ENCODE assay signal across 8 mouse cellular contexts in genomic region chr3:108085721-108086469, GRCm38 (mm10). TPM values are rescaled to one million over a fixed set of nuclear protein-coding genes. Genes with fewer than 3 reads are reported as not detected.
DNase-seq lines count a peak whose midpoint lies in the region; ATAC-seq and TF ChIP-seq lines count a peak whose summit lies in the region.

No protein-coding gene starts in this region.

- H3K9me3 ChIP-seq in G1E (replicated peaks), result no peaks in the 10 kb centered on the region
- H3K9me3 ChIP-seq in forebrain, embryonic 13.5 days (replicated peaks), result no peaks in the 10 kb centered on the region
- H3K9me3 ChIP-seq in lung, embryonic 16.5 days (ENCODE audit: control insufficient read depth, low read length), result no peaks in the 10 kb centered on the region

- no peak for ATAC-seq in G1E (ENCODE audit: extremely low read depth, insufficient number of reproducible peaks, low FRiP score, poor library complexity, severe bottlenecking)
- peak; percentile 60 for ATAC-seq in forebrain, embryonic 13.5 days
- ATAC-seq in lung, embryonic 16.5 days (ENCODE audit: low read depth), result peak; percentile 87
- ATAC-seq in monocyte, adult 5-6 weeks (replicated peaks; ENCODE audit: insufficient number of reproducible peaks, low FRiP score, low TSS enrichment, poor library complexity, severe bottlenecking), result no peak

- peak overlapping the region; percentile 95 for H3K4me2 ChIP-seq in forebrain, embryonic 13.5 days
- peak overlapping the region; percentile 99 for H3K4me2 ChIP-seq in lung, embryonic 16.5 days (ENCODE audit: low read depth, low read length)

- H3K9ac ChIP-seq in forebrain, embryonic 13.5 days, result peak overlapping the region; percentile 81
- peak overlapping the region; percentile 77 for H3K9ac ChIP-seq in lung, embryonic 16.5 days (ENCODE audit: low read length)

- TF ChIP-seq CTCF in G1E (IDR thresholded peaks at IDR 0.05; ENCODE audit: low read depth, low read length), result no peak
- no peak for TF ChIP-seq CTCF in brain, embryonic 14.5 days (IDR thresholded peaks at IDR 0.05; ENCODE audit: borderline replicate concordance, extremely low read depth, insufficient read depth, insufficient read length)

- peaks cover 75% of the 10 kb centered on the region for H3K4me1 ChIP-seq in G1E (ENCODE audit: insufficient read depth, low read depth, low read length)
- H3K4me1 ChIP-seq in forebrain, embryonic 13.5 days, result peaks cover 53% of the 10 kb centered on the region
- H3K4me1 ChIP-seq in lung, embryonic 16.5 days (replicated peaks; ENCODE audit: control insufficient read depth, insufficient read depth, low read length), result peaks cover 37% of the 10 kb centered on the region

- peak overlapping the region; percentile 95 for H3K4me3 ChIP-seq in G1E (ENCODE audit: low read depth, low read length)
- peak overlapping the region; percentile 55 for H3K4me3 ChIP-seq in forebrain, embryonic 13.5 days
- H3K4me3 ChIP-seq in lung, embryonic 16.5 days (ENCODE audit: low read length), result peak overlapping the region; percentile 70

- intact Hi-C loops in heart, postnatal 36 days (cut with DNase I), result loop anchor here (2.0 to 5.0 kb wide), 2 partner anchors 59 to 116 kb away; partner anchors contain the start of gene Cyb561d1

- H3K36me3 ChIP-seq in G1E (replicated peaks), result peaks cover 68% of the 10 kb centered on the region
- 0 out of 2 replicates have a peak, but pooled peaks cover 2% of the 10 kb centered on the region for H3K36me3 ChIP-seq in forebrain, embryonic 13.5 days (ENCODE audit: poor library complexity, severe bottlenecking)
- H3K36me3 ChIP-seq in lung, embryonic 16.5 days (ENCODE audit: control insufficient read depth, insufficient read depth, low read length), result no peaks in the 10 kb centered on the region

- WGBS in forebrain, embryonic 13.5 days, result under 1% methylated on average over 31 of the region's 31 CpGs
- under 1% methylated on average over 31 of the region's 31 CpGs for WGBS in large intestine, adult 2 months
- WGBS in lung, embryonic 16.5 days, result under 1% methylated on average over 31 of the region's 31 CpGs

- no peak for DNase-seq in G1E (ENCODE audit: low spot score)
- DNase-seq in brain, embryonic 14.5 days (ENCODE audit: low read depth), result peak; percentile 71
- peak; percentile 84 for DNase-seq in heart, postnatal 36 days
- peak; percentile 60 for DNase-seq in large intestine, adult 2 months (ENCODE audit: low read depth, low spot score)
- DNase-seq in ovary, postnatal 10 days (ENCODE audit: low spot score), result peak; percentile 53

- no peak for TF ChIP-seq POLR2A in brain, embryonic 14.5 days (IDR thresholded peaks at IDR 0.05; ENCODE audit: borderline replicate concordance, extremely low read depth, insufficient read depth, insufficient read length, poor library complexity, severe bottlenecking)

- H3K27me3 ChIP-seq in G1E (ENCODE audit: insufficient read depth, low read length), result no peaks in the 10 kb centered on the region
- H3K27me3 ChIP-seq in forebrain, embryonic 13.5 days, result no peaks in the 10 kb centered on the region
- H3K27me3 ChIP-seq in lung, embryonic 16.5 days (ENCODE audit: control insufficient read depth, insufficient read depth, low read depth, low read length), result no peaks in the 10 kb centered on the region

- peak overlapping the region; percentile 74 for H3K27ac ChIP-seq in forebrain, embryonic 13.5 days
- H3K27ac ChIP-seq in lung, embryonic 16.5 days (ENCODE audit: low read length), result peak overlapping the region; percentile 93

RNA-seq across cellular contexts. Expression of gene Ampd2, which starts 0.6 kb away (rescaled TPM):
- total RNA-seq in G1E (2014; fragmentation: Nextera tagmentation) (169 and 188 TPM in 2 replicates), G1E (2017) (81.6 and 85.9 TPM in 2 replicates)
- polyA plus RNA-seq in G1E (2012), result 380 and 438 TPM in 2 replicates
- polyA plus RNA-seq in brain, embryonic 14.5 days (2012; rRNA removed), result 111 and 118 TPM in 2 replicates
- polyA plus RNA-seq in forebrain, embryonic 13.5 days (2015; fragmentation: Nextera tagmentation; extraction: Ambion mirVana), result 38.6 and 45.3 TPM in 2 replicates
- total RNA-seq in heart, postnatal 36 days (2021), result 1 to 10 TPM; 4.6 to 5.1 TPM
- polyA plus RNA-seq in large intestine, adult 2 months (2012; rRNA removed), result 82.4 and 101 TPM in 2 replicates
- 34.5 and 38.5 TPM in 2 replicates for polyA plus RNA-seq in lung, embryonic 16.5 days (2015; fragmentation: Nextera tagmentation; extraction: Ambion mirVana)
- 15.6 to 22.0 TPM (median 18.4 TPM) in 3 replicates for total RNA-seq in monocyte, adult 5-6 weeks (2017)

RNA-seq across cellular contexts. Expression of gene Gnat2, which starts 6.7 kb away (rescaled TPM):
- total RNA-seq in G1E (2014; fragmentation: Nextera tagmentation) (9.0 and 10.2 TPM in 2 replicates), G1E (2017) (2.0 and 4.5 TPM in 2 replicates)
- polyA plus RNA-seq in G1E (2012), result 0.85 and 2.4 TPM in 2 replicates
- polyA plus RNA-seq in brain, embryonic 14.5 days (2012; rRNA removed), result 0.05 and 0.18 TPM in 2 replicates
- polyA plus RNA-seq in forebrain, embryonic 13.5 days (2015; fragmentation: Nextera tagmentation; extraction: Ambion mirVana), result 0.44 and 0.57 TPM in 2 replicates
- not detected for total RNA-seq in heart, postnatal 36 days (2021)
- polyA plus RNA-seq in large intestine, adult 2 months (2012; rRNA removed), result 1.6 and 2.1 TPM in 2 replicates
- polyA plus RNA-seq in lung, embryonic 16.5 days (2015; fragmentation: Nextera tagmentation; extraction: Ambion mirVana), result 0.80 and 1.6 TPM in 2 replicates
- total RNA-seq in monocyte, adult 5-6 weeks (2017), result not detected in 3 replicates

RNA-seq across cellular contexts. Expression of gene Gstm4, which starts 41.2 kb away (rescaled TPM):
- total RNA-seq in G1E (2014; fragmentation: Nextera tagmentation), result not detected in 2 replicates
- total RNA-seq in G1E (2017), result not detected in 2 replicates
- not detected in 2 replicates for polyA plus RNA-seq in G1E (2012)
- 13.2 and 15.3 TPM in 2 replicates for polyA plus RNA-seq in brain, embryonic 14.5 days (2012; rRNA removed)
- polyA plus RNA-seq in forebrain, embryonic 13.5 days (2015; fragmentation: Nextera tagmentation; extraction: Ambion mirVana), result 10.8 and 11.4 TPM in 2 replicates
- 10 to 100 TPM; 12.3 to 13.3 TPM for total RNA-seq in heart, postnatal 36 days (2021)
- polyA plus RNA-seq in large intestine, adult 2 months (2012; rRNA removed), result 9.9 and 10.0 TPM in 2 replicates
- 17.6 and 18.6 TPM in 2 replicates for polyA plus RNA-seq in lung, embryonic 16.5 days (2015; fragmentation: Nextera tagmentation; extraction: Ambion mirVana)
- total RNA-seq in monocyte, adult 5-6 weeks (2017), result 7.4 to 12.4 TPM (median 8.4 TPM) in 3 replicates

Comparison
In these comparisons a context has a peak if more than half of its experiments do, and no peak if none do; other contexts are left out.
1. ATAC-seq: peak in forebrain, embryonic 13.5 days (single experiment) and lung, embryonic 16.5 days (single experiment); none in G1E (single experiment) and monocyte, adult 5-6 weeks (single experiment).
2. RNA of gene Gstm4, which starts 41.2 kb away (polyA plus RNA-seq): 17.6 to 18.6 TPM in lung, embryonic 16.5 days, 13.2 to 15.3 TPM in brain, embryonic 14.5 days, 10.8 to 11.4 TPM in forebrain, embryonic 13.5 days and 9.9 to 10.0 TPM in large intestine, adult 2 months; not detected in G1E; every median in the first group is over 10 times any median in the second.
3. Peak in every context shown above with its lines, with median percentiles within 50 percentile points of each other: H3K4me3 ChIP-seq.